Mouse (Mus musculus) hindbrain, embryonic 16.5 days (tissue): ENCODE data around the gene Zmym4. TPM values are rescaled to one million over a fixed set of nuclear protein-coding genes. Genes with fewer than 3 reads are reported as not detected.

Experiments used
- ATAC-seq: fragments of 200-750 bp; cut with Nextera tagmentation; 2 replicates; pipeline ENCODE4 v1.8.0; 2017; ENCODE audit warnings: moderate TSS enrichment, moderate library complexity
- H3K27ac ChIP-seq: fragments of 300-500 bp; sonication (generic); 2 replicates; pipeline ENCODE4 v1.5.1; 2014; ENCODE audit warnings: low read depth, mild to moderate bottlenecking, control low read depth, low read length, moderate library complexity
- H3K27me3 ChIP-seq: fragments of 300-500 bp; sonication (generic); replicated peaks from 2 replicates; pipeline ENCODE4 v1.6.1; 2014; ENCODE audit warnings: low read length; ENCODE audit not compliant: control insufficient read depth, insufficient read depth
- H3K36me3 ChIP-seq: fragments of 300-500 bp; sonication (generic); 2 replicates; pipeline ENCODE4 v1.6.1; 2014; ENCODE audit warnings: mild to moderate bottlenecking, low read length, moderate library complexity, mixed read lengths; ENCODE audit not compliant: control insufficient read depth, insufficient read depth
- H3K4me1 ChIP-seq: fragments of 300-500 bp; sonication (generic); 2 replicates; pipeline ENCODE4 v1.6.1; 2014; ENCODE audit warnings: low read depth, low read length; ENCODE audit not compliant: control insufficient read depth, insufficient read depth
- H3K4me2 ChIP-seq: fragments of 300-500 bp; sonication (generic); 2 replicates; pipeline ENCODE4 v1.6.1; 2014; ENCODE audit warnings: mild to moderate bottlenecking, low read length, control low read depth, moderate library complexity
- H3K4me3 ChIP-seq: fragments of 300-500 bp; sonication (generic); 2 replicates; pipeline ENCODE4 v1.5.1; 2014; ENCODE audit warnings: mild to moderate bottlenecking, low read length, control low read depth, moderate library complexity
- H3K9ac ChIP-seq: fragments of 300-500 bp; sonication (generic); 2 replicates; pipeline ENCODE4 v1.6.1; 2014; ENCODE audit warnings: low read depth, mild to moderate bottlenecking, control low read depth, low read length, moderate library complexity
- H3K9me3 ChIP-seq: fragments of 300-500 bp; sonication (generic); 2 replicates; pipeline ENCODE4 v1.6.1; 2014; ENCODE audit warnings: mild to moderate bottlenecking, low read length, moderate library complexity; ENCODE audit not compliant: control insufficient read depth
- WGBS: fragments of 180-500 bp; shearing (Covaris S2); extraction: QIAGEN DNeasy Blood & Tissue Kit; methylation state at CpG from one replicate; pipeline ENCODE4 v1.1.7; 2014; 5-methylcytosine and 5-hydroxymethylcytosine counted together
- polyA plus RNA-seq: library from polyadenylated mRNA; unstranded; fragments of >200 nt; fragmentation: Nextera tagmentation; extraction: Ambion mirVana; gene quantifications from 2 replicates; pipeline ENCODE4 v1.2.1, GENCODE M21; 2015

Gene Zmym4
- polyA plus RNA-seq, 1 experiment from 2014 or later: 23.2 TPM

DNA sequence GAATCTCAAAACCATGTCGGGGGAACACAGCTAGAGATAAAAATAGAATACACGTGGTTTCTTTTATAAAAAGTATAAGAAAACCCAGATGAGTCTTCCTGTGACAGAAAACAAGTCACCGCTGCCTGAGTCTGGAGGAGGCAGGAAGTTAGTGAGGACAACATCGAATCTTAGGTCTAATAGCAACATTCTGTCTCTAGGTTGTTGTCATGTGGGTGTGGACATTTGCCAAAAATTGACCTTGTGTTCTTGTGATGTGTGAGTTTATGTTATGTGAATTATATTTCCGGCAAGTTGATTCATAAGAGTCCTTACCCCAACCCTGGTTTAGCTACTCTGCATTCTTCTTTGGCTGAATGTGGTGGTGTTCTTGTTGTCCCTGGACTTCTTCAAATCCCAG, 154.7 kb downstream of the Zmym4 start:
- no peak overlapping the region for H3K9ac ChIP-seq
- H3K9me3 ChIP-seq: no peaks in the 10 kb centered on the region
- ATAC-seq: no peak
- peaks cover 6% of the 10 kb centered on the region for H3K36me3 ChIP-seq
- no peak overlapping the region for H3K4me2 ChIP-seq
- H3K4me1 ChIP-seq: no peaks in the 10 kb centered on the region; the same call in 1 of the 2 replicates
- 80% methylated on average over 5 of the region's 5 CpGs for WGBS
- no peak overlapping the region for H3K27ac ChIP-seq
- H3K4me3 ChIP-seq: no peak overlapping the region
- H3K27me3 ChIP-seq: no peaks in the 10 kb centered on the region

Other genes starting within 250 kb of the Zmym4 start
- 0.12 and 0.14 TPM in 2 replicates for gene Tfap2e, start 231.9 kb downstream of the Zmym4 start, polyA plus RNA-seq
- gene Ncdn, start 214.7 kb downstream of the Zmym4 start, polyA plus RNA-seq: 159 and 170 TPM in 2 replicates
- gene AU040320, start 214.6 kb downstream of the Zmym4 start, polyA plus RNA-seq: 35.0 and 39.4 TPM in 2 replicates
- 46.2 and 50.7 TPM in 2 replicates for gene Sfpq, start 53.2 kb upstream of the Zmym4 start, polyA plus RNA-seq
- 24.5 and 28.4 TPM in 2 replicates for gene Zmym1, start 93.0 kb upstream of the Zmym4 start, polyA plus RNA-seq
- 30.6 and 35.0 TPM in 2 replicates for gene Zmym6, start 109.2 kb upstream of the Zmym4 start, polyA plus RNA-seq
- gene Tmem35b, start 155.6 kb upstream of the Zmym4 start, polyA plus RNA-seq: 16.9 and 17.5 TPM in 2 replicates
- gene Dlgap3, start 201.1 kb upstream of the Zmym4 start, polyA plus RNA-seq: 21.0 and 22.3 TPM in 2 replicates